Mouse (Mus musculus) macrophage (primary cell): ENCODE data around the gene Lyve1. TPM values are rescaled to one million over a fixed set of nuclear protein-coding genes. Genes with fewer than 3 reads are reported as not detected.
"Not testable (repeated sequence)": the region's sequence is repeated elsewhere in the genome, so short reads cannot be mapped to it uniquely, and the experiment has no call there.

ENCODE experiments used
- H3K27ac ChIP-seq: fragments of 350-480 bp; formaldehyde crosslinking; 2 replicates; pipeline ENCODE4 v1.9.0; 2021
- H3K36me3 ChIP-seq: fragments of 350-480 bp; formaldehyde crosslinking; 2 replicates; pipeline ENCODE4 v1.9.0; 2021; ENCODE audit errors: inconsistent target
- H3K4me3 ChIP-seq: fragments of 350-480 bp; formaldehyde crosslinking; 2 replicates; pipeline ENCODE4 v1.9.0; 2021; ENCODE audit errors: inconsistent target
- H3K79me2 ChIP-seq: fragments of 350-480 bp; formaldehyde crosslinking; 2 replicates; pipeline ENCODE4 v1.9.0; 2021; ENCODE audit errors: inconsistent target
- WGBS: methylation state at CpG from one replicate; pipeline ENCODE4 v1.1.7; 2026; ENCODE audit warnings: inconsistent platforms; ENCODE audit not compliant: missing documents; 5-methylcytosine and 5-hydroxymethylcytosine counted together
- polyA plus RNA-seq: library from polyadenylated mRNA; stranded (reverse); fragments of 250-400 nt; gene quantifications from 3 replicates; pipeline ENCODE4 v1.2.4, GENCODE M21; 2018; ENCODE audit warnings: inconsistent platforms
- total RNA-seq, 78 experiments: library from RNA; depleted of rRNA; stranded (reverse); fragments of 250-400 nt; gene quantifications; 1 replicate in 9 of 78; 2 replicates in 24 of 78; 3 replicates in 43 of 78; 4 replicates in 2 of 78; pipeline ENCODE4 v1.2.4; 2018; ENCODE audit warnings: inconsistent platforms in 56 of 78

Gene Lyve1
- not detected for total RNA-seq (2018; cell fraction: chromatin; rRNA removed)
- under 1 TPM in 19 of 26 experiments, not detected in 7; 0.06 to 0.36 (median 0.19) TPM for total RNA-seq (2018; cell fraction: cytosol; rRNA removed)
- total RNA-seq (2018; cell fraction: nucleus; rRNA removed), result under 1 TPM in 4 of 26 experiments, not detected in 22; 0.17 to 0.89 (median 0.33) TPM
- polyA plus RNA-seq, result 0.11 to 0.95 TPM (median 0.12 TPM) in 3 replicates

- no peak within 1 kb of the TSS for H3K4me3 ChIP-seq
- WGBS, result 83% methylated on average over 12 of the region's 12 CpGs
- H3K79me2 ChIP-seq, result no peaks in the 10 kb centered on the region
- H3K36me3 ChIP-seq, result no peaks in the 10 kb centered on the region
- H3K27ac ChIP-seq, result no peak within 1 kb of the TSS
These were observed at the start of gene Lyve1 for GRCm38 (mm10) chr7:110862751-110863289. Lyve1 (minus strand) TSS chr7:110863239.

- WGBS, result 32% methylated on average over 8 of the region's 8 CpGs
- Histone ChIP-seq H3K79me2 (no peaks in the 10 kb centered on the region), H3K27ac (peak overlapping the region; percentile 46), H3K4me3 (no peak overlapping the region), H3K36me3 (no peaks in the 10 kb centered on the region)
These were observed 45.4 kb upstream of the Lyve1 start for GRCm38 (mm10) chr7:110908209-110909144.

GRCm38 (mm10) chr7:110906566-110906965, 43.5 kb upstream of the Lyve1 start:
- Histone ChIP-seq H3K79me2 (no peaks in the 10 kb centered on the region), H3K36me3 (no peaks in the 10 kb centered on the region), H3K4me3 (no peak overlapping the region), H3K27ac (no peak overlapping the region)
- WGBS, result 100% methylated on average over 2 of the region's 2 CpGs

- no peaks in the 10 kb centered on the region for H3K79me2 ChIP-seq
- H3K4me3 ChIP-seq, result no peak overlapping the region
- H3K36me3 ChIP-seq, result no peaks in the 10 kb centered on the region
- WGBS, result 76% methylated on average over 7 of the region's 7 CpGs
- H3K27ac ChIP-seq, result no peak overlapping the region
These were observed 40.2 kb upstream of the Lyve1 start for GRCm38 (mm10) chr7:110903226-110903625.

GRCm38 (mm10) chr7:110897202-110897601, 34.2 kb upstream of the Lyve1 start:
- H3K36me3 ChIP-seq, result no peaks in the 10 kb centered on the region
- H3K79me2 ChIP-seq, result no peaks in the 10 kb centered on the region
- H3K4me3 ChIP-seq, result no peak overlapping the region
- WGBS, result 77% methylated on average over 8 of the region's 8 CpGs
- no peak overlapping the region for H3K27ac ChIP-seq

- H3K36me3 ChIP-seq, result no peaks in the 10 kb centered on the region
- WGBS, result 93% methylated on average over 7 of the region's 7 CpGs
- no peak overlapping the region for H3K4me3 ChIP-seq
- no peak overlapping the region for H3K27ac ChIP-seq
- H3K79me2 ChIP-seq, result no peaks in the 10 kb centered on the region
These were observed 33.4 kb upstream of the Lyve1 start for GRCm38 (mm10) chr7:110896453-110896852.

GRCm38 (mm10) chr7:110895772-110896171, 32.7 kb upstream of the Lyve1 start:
- 93% methylated on average over 7 of the region's 10 CpGs for WGBS
- not testable (repeated sequence) for H3K36me3 ChIP-seq, H3K27ac ChIP-seq, H3K4me3 ChIP-seq, H3K79me2 ChIP-seq

- no peak overlapping the region for H3K27ac ChIP-seq
- WGBS, result 75% methylated on average over 9 of the region's 9 CpGs
These were observed 31.6 kb upstream of the Lyve1 start for GRCm38 (mm10) chr7:110894673-110895072.

GRCm38 (mm10) chr7:110893943-110894610, 31.0 kb upstream of the Lyve1 start:
- no peak overlapping the region for H3K4me3 ChIP-seq
- 84% methylated on average over 9 of the region's 10 CpGs for WGBS
- H3K36me3 ChIP-seq, result no peaks in the 10 kb centered on the region
- no peak overlapping the region for H3K27ac ChIP-seq
- H3K79me2 ChIP-seq, result no peaks in the 10 kb centered on the region

More at GRCm38 (mm10) chr7:110894673-110895072, 31.6 kb upstream of the Lyve1 start:
- Histone ChIP-seq H3K79me2 (no peaks in the 10 kb centered on the region), H3K4me3 (no peak overlapping the region), H3K36me3 (no peaks in the 10 kb centered on the region)

- no peaks in the 10 kb centered on the region for H3K36me3 ChIP-seq
- 7% methylated on average over 9 of the region's 9 CpGs for WGBS
- peak overlapping the region; percentile 92 for H3K27ac ChIP-seq
- peak overlapping the region; percentile 8; the same call in 1 of the 2 replicates for H3K4me3 ChIP-seq
- H3K79me2 ChIP-seq, result no peaks in the 10 kb centered on the region
These were observed 28.5 kb upstream of the Lyve1 start for GRCm38 (mm10) chr7:110891501-110891986.

GRCm38 (mm10) chr7:110881746-110882333, 18.8 kb upstream of the Lyve1 start:
- H3K27ac ChIP-seq, result no peak overlapping the region
- 100% methylated on average over 2 of the region's 2 CpGs for WGBS

GRCm38 (mm10) chr7:110878028-110878427, 15.0 kb upstream of the Lyve1 start:
- Histone ChIP-seq H3K79me2 (no peaks in the 10 kb centered on the region), H3K27ac (0 out of 2 replicates have a peak overlapping the region, but pooled peaks have one; percentile 4), H3K4me3 (no peak overlapping the region), H3K36me3 (no peaks in the 10 kb centered on the region)
- WGBS, result 34% methylated on average over 4 of the region's 4 CpGs

More at GRCm38 (mm10) chr7:110881746-110882333, 18.8 kb upstream of the Lyve1 start:
- no peaks in the 10 kb centered on the region for H3K79me2 ChIP-seq
- no peaks in the 10 kb centered on the region for H3K36me3 ChIP-seq
- H3K4me3 ChIP-seq, result no peak overlapping the region

- no peak overlapping the region for H3K4me3 ChIP-seq
- H3K36me3 ChIP-seq, result no peaks in the 10 kb centered on the region
- no peak overlapping the region for H3K27ac ChIP-seq
- H3K79me2 ChIP-seq, result no peaks in the 10 kb centered on the region
- 59% methylated on average over 4 of the region's 4 CpGs for WGBS
These were observed 13.9 kb upstream of the Lyve1 start for GRCm38 (mm10) chr7:110876965-110877364.

GRCm38 (mm10) chr7:110868807-110869206, 5.8 kb upstream of the Lyve1 start:
- H3K27ac ChIP-seq, result no peak overlapping the region
- no peak overlapping the region for H3K4me3 ChIP-seq
- WGBS, result 81% methylated on average over 5 of the region's 5 CpGs
- H3K79me2 ChIP-seq, result no peaks in the 10 kb centered on the region
- H3K36me3 ChIP-seq, result no peaks in the 10 kb centered on the region
